Mouse (Mus musculus): ENCODE measurements around the gene Lrp10. TPM values are rescaled to one million over a fixed set of nuclear protein-coding genes. Genes with fewer than 3 reads are reported as not detected.

Lrp10 gene
- polyA plus RNA-seq, 1 experiment from 2014 or later: 47.0 TPM

DNA sequence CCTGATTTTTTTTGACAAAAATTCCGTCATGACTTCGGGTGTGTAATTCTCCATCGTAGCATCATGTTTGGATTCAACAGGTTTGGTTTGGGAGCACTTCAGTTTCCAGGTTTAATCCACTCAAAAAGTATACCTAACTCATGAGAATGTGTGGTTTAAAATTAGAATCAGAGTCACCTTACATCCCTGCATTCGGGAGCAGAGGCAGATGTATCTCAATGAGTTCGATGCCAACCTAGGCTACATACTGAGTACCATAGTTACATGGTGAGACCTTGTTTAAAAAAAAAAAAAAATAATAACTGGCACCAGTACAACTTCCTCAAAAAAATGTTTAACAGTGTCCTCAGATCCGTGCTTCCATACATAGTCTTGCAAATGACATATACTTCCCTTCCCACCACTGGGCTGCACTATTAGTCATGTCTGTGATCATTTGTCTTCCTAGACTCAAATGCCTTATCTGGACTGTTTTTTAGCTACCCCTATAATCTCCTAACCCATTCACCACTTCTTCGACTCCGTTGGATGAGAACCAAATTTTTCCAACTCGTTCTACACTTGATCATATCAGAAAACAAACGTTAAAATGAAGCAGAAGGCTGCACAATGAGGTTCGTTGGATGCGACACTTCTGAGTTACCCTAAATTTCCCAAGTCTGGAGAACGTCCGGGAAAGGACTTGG lies 37.8 kb upstream of the Lrp10 start:
- 32% methylated on average over 14 of the region's 14 CpGs for WGBS
- Histone ChIP-seq H3K4me2 (replicated peaks; ENCODE audit: low read depth, low read length) (peak overlapping the region; percentile 54), H3K9me3 (ENCODE audit: control insufficient read depth, low read length) (no peaks in the 10 kb centered on the region), H3K4me3 (ENCODE audit: low read length) (peak overlapping the region; percentile 67), H3K9ac (ENCODE audit: low read depth, low read length) (peak overlapping the region; percentile 72), H3K27me3 (ENCODE audit: control insufficient read depth, insufficient read depth, low read length) (no peaks in the 10 kb centered on the region), H3K4me1 (ENCODE audit: control insufficient read depth, insufficient read depth, low read length) (peaks cover 26% of the 10 kb centered on the region), H3K36me3 (ENCODE audit: control insufficient read depth, insufficient read depth, low read length) (peaks cover 16% of the 10 kb centered on the region), H3K27ac (ENCODE audit: low read depth, low read length) (peak overlapping the region; percentile 85)
- ATAC-seq (ENCODE audit: low FRiP score, low TSS enrichment): no peak

DNA sequence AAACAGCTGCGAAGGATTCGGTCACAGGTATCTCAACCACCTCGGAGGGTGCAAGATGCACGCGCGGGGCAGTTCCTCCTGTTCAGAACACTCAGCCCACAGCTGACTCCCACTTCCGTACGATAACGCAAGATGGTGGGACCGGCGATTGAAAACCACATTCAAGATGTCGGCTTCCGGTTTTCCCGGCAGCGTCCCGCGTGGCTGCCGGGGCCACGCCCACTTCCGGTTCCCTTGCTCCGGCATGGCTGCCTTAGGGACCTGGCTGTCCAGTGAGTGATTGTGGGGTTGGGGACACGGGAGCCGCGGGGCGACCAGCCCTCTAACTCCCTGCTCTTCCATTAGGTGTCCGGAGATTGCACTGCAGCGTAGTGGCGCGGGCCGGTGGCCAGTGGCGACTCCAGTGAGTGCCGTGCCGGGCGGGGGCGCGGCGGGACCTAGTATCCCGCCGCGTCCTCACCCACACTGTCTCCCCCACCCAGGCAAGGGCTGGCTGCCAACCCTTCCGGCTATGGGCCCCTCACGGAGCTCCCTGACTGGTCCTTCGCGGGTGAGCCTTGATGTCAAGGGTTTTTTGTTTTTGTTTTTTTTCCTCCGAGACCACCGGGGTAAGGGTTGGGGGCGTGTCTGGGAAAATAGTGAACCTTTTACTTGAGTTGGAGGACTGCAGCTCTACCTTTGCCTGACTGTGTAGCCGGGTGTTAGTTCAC lies 37.1 kb upstream of the Lrp10 start, which contains the start of gene Mrpl52:
Gene Mrpl52, plus strand, starts transcription at position 221 of the 710 bp plus-strand sequence.
- H3K4me1 ChIP-seq (ENCODE audit: control insufficient read depth, insufficient read depth, low read length): peaks cover 26% of the 10 kb centered on the region
- H3K9ac ChIP-seq (ENCODE audit: low read depth, low read length): peak within 1 kb of the TSS; percentile 72
- ATAC-seq (ENCODE audit: low FRiP score, low TSS enrichment): peak; percentile 75
- H3K4me3 ChIP-seq (ENCODE audit: low read length): peak within 1 kb of the TSS; percentile 67
- H3K27me3 ChIP-seq (ENCODE audit: control insufficient read depth, insufficient read depth, low read length): no peaks in the 10 kb centered on the region
- H3K27ac ChIP-seq (ENCODE audit: low read depth, low read length): peak within 1 kb of the TSS; percentile 85
- H3K4me2 ChIP-seq (replicated peaks; ENCODE audit: low read depth, low read length): peak within 1 kb of the TSS; percentile 54
- WGBS: under 1% methylated on average over 47 of the region's 48 CpGs
- no peaks in the 10 kb centered on the region for H3K9me3 ChIP-seq (ENCODE audit: control insufficient read depth, low read length)
- H3K36me3 ChIP-seq (ENCODE audit: control insufficient read depth, insufficient read depth, low read length): peaks cover 16% of the 10 kb centered on the region

DNA sequence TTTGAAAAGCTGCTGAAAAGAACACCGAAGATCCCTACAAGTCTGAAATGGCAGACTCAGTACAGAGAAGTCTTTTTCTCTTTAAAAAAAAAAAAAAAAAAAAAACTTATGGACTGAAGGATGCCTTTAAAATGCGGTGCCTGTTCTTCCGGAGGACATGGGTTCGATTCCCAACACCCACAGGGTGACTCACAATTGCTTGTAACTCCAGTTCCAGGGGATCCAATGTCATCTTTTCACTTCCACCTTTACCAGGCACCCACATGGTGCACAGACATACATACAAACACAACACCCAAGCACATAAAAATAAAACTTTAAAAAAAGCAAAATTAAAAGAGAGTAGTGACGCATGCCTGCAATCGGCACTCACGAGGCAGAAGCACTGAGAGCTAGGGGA lies 36.2 kb upstream of the Lrp10 start:
- Histone ChIP-seq H3K4me3 (ENCODE audit: low read length) (peak overlapping the region; percentile 67; the same call in 1 of the 2 replicates), H3K9me3 (ENCODE audit: control insufficient read depth, low read length) (no peaks in the 10 kb centered on the region), H3K27me3 (ENCODE audit: control insufficient read depth, insufficient read depth, low read length) (no peaks in the 10 kb centered on the region), H3K4me1 (ENCODE audit: control insufficient read depth, insufficient read depth, low read length) (peaks cover 28% of the 10 kb centered on the region), H3K27ac (ENCODE audit: low read depth, low read length) (no peak overlapping the region), H3K9ac (ENCODE audit: low read depth, low read length) (peak overlapping the region; percentile 72; the same call in 1 of the 2 replicates), H3K36me3 (ENCODE audit: control insufficient read depth, insufficient read depth, low read length) (peaks cover 16% of the 10 kb centered on the region), H3K4me2 (replicated peaks; ENCODE audit: low read depth, low read length) (peak overlapping the region; percentile 54)
- no peak for ATAC-seq (ENCODE audit: low FRiP score, low TSS enrichment)
- 94% methylated on average over 7 of the region's 7 CpGs for WGBS

DNA sequence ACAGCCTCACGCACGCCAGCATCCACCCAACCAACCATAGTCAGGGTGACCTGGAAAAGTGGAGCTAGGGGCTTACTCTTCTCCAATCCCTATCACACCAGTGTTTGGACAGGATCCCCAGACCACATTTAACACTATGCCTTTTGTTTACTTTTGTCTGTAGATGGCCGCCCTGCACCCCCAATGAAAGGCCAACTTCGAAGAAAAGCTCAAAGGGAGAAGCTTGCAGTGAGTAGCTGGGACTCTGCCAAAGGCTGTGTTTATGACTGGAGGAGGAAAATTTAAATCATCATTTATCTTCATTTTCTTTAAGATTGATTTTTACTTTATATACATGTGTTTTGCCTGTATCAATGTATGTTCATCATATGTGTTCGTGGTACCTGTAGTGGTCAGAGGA lies 35.5 kb upstream of the Lrp10 start:
- Histone ChIP-seq H3K4me3 (ENCODE audit: low read length) (no peak overlapping the region), H3K36me3 (ENCODE audit: control insufficient read depth, insufficient read depth, low read length) (peaks cover 16% of the 10 kb centered on the region), H3K27ac (ENCODE audit: low read depth, low read length) (no peak overlapping the region), H3K4me2 (replicated peaks; ENCODE audit: low read depth, low read length) (no peak overlapping the region), H3K9ac (ENCODE audit: low read depth, low read length) (no peak overlapping the region), H3K27me3 (ENCODE audit: control insufficient read depth, insufficient read depth, low read length) (no peaks in the 10 kb centered on the region), H3K9me3 (ENCODE audit: control insufficient read depth, low read length) (no peaks in the 10 kb centered on the region), H3K4me1 (ENCODE audit: control insufficient read depth, insufficient read depth, low read length) (peaks cover 34% of the 10 kb centered on the region)
- ATAC-seq (ENCODE audit: low FRiP score, low TSS enrichment): no peak
- WGBS: 92% methylated on average over 5 of the region's 5 CpGs

DNA sequence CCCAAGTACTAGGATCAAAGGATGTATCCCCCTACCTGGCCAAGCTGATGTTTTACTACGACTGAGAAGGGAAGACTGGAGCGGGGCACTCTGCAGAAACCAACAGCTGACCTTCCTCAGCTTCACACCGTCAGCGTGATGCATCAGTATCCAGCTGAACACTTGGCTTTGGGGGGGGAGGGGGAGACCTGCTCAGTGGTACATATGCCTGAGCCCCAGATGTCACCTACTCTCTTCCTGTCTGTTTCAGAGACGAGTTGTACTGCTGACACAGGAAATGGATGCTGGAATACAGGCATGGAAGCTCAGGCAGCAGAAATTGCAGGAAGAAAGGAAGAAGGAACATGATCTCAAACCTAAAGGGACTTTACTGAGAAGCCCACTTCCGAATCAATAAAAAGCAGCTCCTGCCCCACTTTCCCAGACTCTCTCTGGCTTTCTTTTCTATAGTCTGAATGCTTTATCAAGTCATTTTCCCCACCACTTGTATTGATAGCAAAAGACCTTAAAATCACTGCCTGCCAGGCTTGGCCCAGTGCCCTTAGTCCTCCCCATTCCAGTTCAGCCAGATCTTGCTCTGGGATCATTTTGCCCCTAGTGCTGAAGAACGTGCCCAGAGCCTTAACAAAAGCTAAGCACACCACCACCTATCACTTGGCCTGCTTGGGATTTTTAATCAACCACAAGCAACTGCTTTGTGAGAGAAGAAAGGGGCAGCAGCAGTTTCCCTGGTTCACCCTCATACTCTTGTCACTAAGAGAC lies 34.4 kb upstream of the Lrp10 start:
- Histone ChIP-seq H3K4me3 (ENCODE audit: low read length) (no peak overlapping the region), H3K9ac (ENCODE audit: low read depth, low read length) (peak overlapping the region; percentile 99; the same call in 1 of the 2 replicates), H3K27me3 (ENCODE audit: control insufficient read depth, insufficient read depth, low read length) (no peaks in the 10 kb centered on the region), H3K4me2 (replicated peaks; ENCODE audit: low read depth, low read length) (peak overlapping the region; percentile 64; the same call in 1 of the 2 replicates), H3K4me1 (ENCODE audit: control insufficient read depth, insufficient read depth, low read length) (peaks cover 45% of the 10 kb centered on the region), H3K36me3 (ENCODE audit: control insufficient read depth, insufficient read depth, low read length) (peaks cover 16% of the 10 kb centered on the region), H3K27ac (ENCODE audit: low read depth, low read length) (peak overlapping the region; percentile 98; the same call in 1 of the 2 replicates), H3K9me3 (ENCODE audit: control insufficient read depth, low read length) (no peaks in the 10 kb centered on the region)
- ATAC-seq (ENCODE audit: low FRiP score, low TSS enrichment): no peak
- 42% methylated on average over 7 of the region's 7 CpGs for WGBS

DNA sequence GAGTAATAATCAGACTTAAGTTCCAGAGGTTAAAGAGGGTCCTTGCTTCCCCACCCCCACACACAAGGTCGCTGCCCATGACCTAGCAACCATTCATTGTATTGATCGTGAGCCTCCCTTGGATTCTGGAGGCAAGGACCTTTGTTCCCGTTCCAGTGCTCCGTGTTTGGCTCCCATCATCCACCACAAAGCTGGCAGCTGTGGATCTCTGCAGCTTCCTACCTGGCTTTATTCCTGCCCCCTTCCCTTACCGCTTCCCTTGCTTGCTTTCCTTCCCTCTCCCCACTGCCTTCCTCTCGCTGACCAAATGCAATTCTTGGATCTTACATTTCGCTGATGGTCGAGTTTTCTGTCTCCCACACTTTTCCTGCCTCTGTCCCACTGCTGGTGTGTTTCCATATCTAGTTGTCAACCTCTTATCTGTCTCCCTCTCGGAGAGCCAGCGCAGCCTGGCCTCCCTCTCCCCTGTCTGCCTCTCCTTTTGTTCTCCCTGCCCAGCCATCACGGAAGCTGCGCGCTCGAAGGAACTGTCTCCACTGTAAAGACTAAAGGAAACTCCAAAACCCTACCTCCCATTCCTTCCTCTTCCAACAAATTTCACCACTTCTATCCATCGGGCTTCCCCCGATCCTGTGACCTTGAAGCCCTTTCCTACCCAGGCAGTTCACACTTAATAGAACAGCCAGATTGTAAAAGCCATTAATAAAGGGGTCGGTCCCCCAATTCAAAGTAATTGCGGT lies 33.4 kb upstream of the Lrp10 start:
- H3K4me3 ChIP-seq (ENCODE audit: low read length): peak overlapping the region; percentile 93
- peaks cover 46% of the 10 kb centered on the region for H3K4me1 ChIP-seq (ENCODE audit: control insufficient read depth, insufficient read depth, low read length)

DNA sequence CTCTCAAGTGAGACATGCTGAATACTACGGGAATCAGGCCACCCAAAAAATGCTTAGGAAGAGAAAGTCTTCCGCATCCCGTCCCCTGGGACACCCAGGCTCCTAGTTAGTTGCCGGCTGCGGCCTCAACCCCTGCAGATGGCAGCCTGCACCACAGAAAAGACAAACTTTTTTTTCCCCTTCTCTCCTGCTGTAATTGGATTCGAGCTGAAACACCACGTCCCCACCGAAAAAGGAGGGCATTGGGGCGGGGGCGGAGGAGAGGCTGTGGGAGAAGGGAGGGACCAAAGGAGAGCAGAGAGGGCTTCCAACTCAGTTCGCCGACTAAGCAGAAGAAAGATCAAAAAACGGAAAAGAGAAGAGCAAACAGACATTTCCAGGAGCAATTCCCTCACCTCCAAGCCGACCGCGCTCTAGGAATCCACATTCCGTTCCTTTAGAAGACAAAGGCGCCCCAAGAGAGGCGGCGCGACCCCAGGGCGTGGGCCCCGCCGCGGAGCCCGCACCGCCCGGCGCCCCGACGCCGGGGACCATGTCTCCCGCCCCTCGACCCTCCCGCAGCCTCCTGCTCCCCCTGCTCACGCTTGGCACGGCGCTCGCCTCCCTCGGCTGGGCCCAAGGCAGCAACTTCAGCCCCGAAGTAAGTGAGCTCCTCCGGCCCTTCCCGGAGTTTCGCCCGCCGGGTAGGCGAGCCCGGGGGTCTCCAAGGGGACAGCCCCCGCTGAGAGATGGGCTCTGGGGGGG lies 32.4 kb upstream of the Lrp10 start, which contains the start of gene Mmp14:
Gene Mmp14, plus strand, starts transcription at position 279 of the 744 bp plus-strand sequence.
- Histone ChIP-seq H3K36me3 (ENCODE audit: control insufficient read depth, insufficient read depth, low read length) (peaks cover 27% of the 10 kb centered on the region), H3K27ac (ENCODE audit: low read depth, low read length) (peak within 1 kb of the TSS; percentile 98), H3K27me3 (ENCODE audit: control insufficient read depth, insufficient read depth, low read length) (no peaks in the 10 kb centered on the region), H3K9me3 (ENCODE audit: control insufficient read depth, low read length) (no peaks in the 10 kb centered on the region), H3K4me3 (ENCODE audit: low read length) (peak within 1 kb of the TSS; percentile 93), H3K4me2 (replicated peaks; ENCODE audit: low read depth, low read length) (peak within 1 kb of the TSS; percentile 64), H3K4me1 (ENCODE audit: control insufficient read depth, insufficient read depth, low read length) (peaks cover 40% of the 10 kb centered on the region), H3K9ac (ENCODE audit: low read depth, low read length) (peak within 1 kb of the TSS; percentile 99)
- WGBS: under 1% methylated on average over 47 of the region's 49 CpGs
- ATAC-seq (ENCODE audit: low FRiP score, low TSS enrichment): peak; percentile 54

More for the DNA sequence above, 33.4 kb upstream of the Lrp10 start:
- H3K27ac ChIP-seq (ENCODE audit: low read depth, low read length): peak overlapping the region; percentile 98
- H3K4me2 ChIP-seq (replicated peaks; ENCODE audit: low read depth, low read length): peak overlapping the region; percentile 64
- no peak for ATAC-seq (ENCODE audit: low FRiP score, low TSS enrichment)
- H3K36me3 ChIP-seq (ENCODE audit: control insufficient read depth, insufficient read depth, low read length): peaks cover 18% of the 10 kb centered on the region
- 4% methylated on average over 18 of the region's 18 CpGs for WGBS
- H3K9ac ChIP-seq (ENCODE audit: low read depth, low read length): peak overlapping the region; percentile 99
- H3K27me3 ChIP-seq (ENCODE audit: control insufficient read depth, insufficient read depth, low read length): no peaks in the 10 kb centered on the region
- no peaks in the 10 kb centered on the region for H3K9me3 ChIP-seq (ENCODE audit: control insufficient read depth, low read length)
